Mouse (Mus musculus): ENCODE data around the gene Gzmk.

DNA sequence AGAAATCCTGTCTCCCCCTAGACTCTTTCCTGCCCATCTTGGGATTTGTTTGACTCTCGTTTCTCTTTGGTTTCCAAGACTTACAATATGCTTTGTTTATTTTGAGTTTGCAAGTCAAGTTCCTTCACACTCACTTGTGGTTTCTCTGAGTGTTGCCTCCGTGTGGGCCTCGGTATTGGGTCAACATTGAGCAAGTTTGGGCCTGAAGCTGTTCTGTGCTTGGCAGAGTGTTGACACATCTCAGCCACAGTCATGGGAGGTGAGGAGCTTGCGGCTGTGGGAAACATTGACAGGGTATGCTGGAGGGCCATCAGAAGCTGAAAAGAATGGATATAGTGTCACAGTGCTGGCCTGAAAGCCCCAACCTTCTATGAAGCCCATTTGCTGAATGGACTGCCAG, 1.4 kb upstream of the Gzmk start:
- no peak for TF ChIP-seq CTCF (IDR thresholded peaks at IDR 0.05; ENCODE audit: insufficient read depth, low read length)
- no peak for TF ChIP-seq POLR2A (IDR thresholded peaks at IDR 0.05; ENCODE audit: borderline replicate concordance, extremely low read depth, low read depth, low read length)

Data from lung, adult 2 months (tissue).